Mouse (Mus musculus): Measurements from ENCODE around the gene Fbxl14. TPM values are rescaled to one million over a fixed set of nuclear protein-coding genes. Genes with fewer than 3 reads are reported as not detected.
"Not testable (repeated sequence)": the region's sequence is repeated elsewhere in the genome, so short reads cannot be mapped to it uniquely, and the experiment has no call there.

Gene Fbxl14
- 10 to 100 TPM; 21.8 to 24.0 TPM for total RNA-seq (2021)
- long read RNA-seq, transcript Fbxl14-201 (1 exons, 2,963 nt), result major isoform, 6 of 7 reads
- long read RNA-seq, partial matches to known transcripts, result 0 of 7 reads
- long read RNA-seq, other reads (novel, unspliced or antisense), result 1 of 7 reads

DNA sequence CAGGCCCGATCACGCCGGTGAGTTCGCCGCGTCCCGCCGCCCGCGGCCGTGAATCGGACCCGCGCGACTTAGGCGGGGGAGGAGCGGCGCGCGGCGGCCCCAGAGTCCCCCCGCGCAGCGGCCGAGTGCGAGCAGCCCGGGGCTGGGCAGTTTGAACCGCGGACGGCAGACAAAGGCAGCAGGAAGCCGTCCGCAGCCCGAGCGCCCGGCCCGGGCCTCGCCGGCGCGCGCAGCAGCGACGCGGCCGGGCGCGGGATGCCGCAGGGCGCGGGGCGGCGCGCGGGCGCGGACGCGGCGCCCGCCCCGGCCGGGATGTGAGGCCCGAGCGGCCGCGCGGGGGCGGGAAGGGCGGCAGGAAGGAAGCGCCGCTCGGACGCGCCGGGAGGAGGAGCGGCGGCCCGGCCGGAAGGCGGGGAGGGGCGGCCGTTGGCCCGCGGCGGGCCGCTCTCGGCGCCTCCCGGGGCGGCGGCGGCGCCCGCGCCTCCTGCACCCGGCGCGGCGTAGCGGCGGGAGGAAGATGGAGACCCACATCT is at the start of gene Fbxl14:
Gene Fbxl14 (plus strand): TSS at position 326 of the 533 bp plus-strand sequence.
- peak in 1 of 2 experiments; percentile 63 for DNase-seq (ENCODE audit: low spot score in 2 of 2)

DNA sequence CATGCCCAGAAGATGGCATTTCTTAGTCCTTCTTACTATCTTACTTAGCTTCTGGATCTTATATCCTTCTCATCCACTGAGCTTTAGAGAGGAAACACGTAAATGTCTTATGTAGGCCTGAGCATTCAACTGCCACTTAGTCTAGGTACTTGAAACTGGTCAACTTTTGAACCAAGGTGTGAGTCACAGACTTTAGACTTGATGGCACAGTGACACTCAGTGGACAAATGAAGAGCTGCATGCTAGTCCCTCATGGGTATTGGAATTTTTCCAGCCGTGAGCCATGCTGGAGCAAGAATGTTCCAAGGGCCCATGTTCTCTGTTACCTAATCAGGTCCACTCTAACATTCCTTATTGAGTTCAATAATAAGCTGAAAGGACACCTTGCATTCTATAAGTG is 49.0 kb upstream of the Fbxl14 start:
- peak; percentile 70 to 72 for DNase-seq (ENCODE audit: low spot score in 2 of 2)

DNA sequence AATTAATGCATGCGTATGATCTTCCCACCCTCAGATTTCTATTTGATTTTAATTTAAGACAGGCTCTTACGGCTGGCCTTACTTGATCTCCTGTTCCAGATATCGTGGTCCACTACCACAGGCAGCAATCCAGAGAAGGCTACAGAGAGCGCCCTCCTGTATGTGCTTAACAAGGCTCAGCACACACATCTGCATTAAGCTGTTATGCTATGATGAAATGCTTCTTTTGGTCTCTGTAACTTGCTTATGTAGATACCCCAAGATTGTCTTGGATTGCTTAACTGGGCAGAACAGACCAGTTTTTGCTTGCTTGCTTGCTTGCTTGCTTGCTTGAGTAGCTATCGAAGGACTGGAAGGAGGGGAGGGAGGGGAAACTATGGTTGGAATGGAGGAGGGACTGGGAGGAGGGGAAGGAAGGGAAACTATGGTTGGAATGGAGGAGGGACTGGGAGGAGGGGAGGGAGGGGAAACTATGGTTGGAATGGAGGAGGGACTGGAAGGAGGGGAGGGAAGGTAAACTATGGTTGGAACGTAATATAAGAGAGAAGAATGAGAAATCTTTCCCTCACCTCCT is 47.6 kb upstream of the Fbxl14 start:
- no peak for DNase-seq (ENCODE audit: low spot score in 2 of 2)

DNA sequence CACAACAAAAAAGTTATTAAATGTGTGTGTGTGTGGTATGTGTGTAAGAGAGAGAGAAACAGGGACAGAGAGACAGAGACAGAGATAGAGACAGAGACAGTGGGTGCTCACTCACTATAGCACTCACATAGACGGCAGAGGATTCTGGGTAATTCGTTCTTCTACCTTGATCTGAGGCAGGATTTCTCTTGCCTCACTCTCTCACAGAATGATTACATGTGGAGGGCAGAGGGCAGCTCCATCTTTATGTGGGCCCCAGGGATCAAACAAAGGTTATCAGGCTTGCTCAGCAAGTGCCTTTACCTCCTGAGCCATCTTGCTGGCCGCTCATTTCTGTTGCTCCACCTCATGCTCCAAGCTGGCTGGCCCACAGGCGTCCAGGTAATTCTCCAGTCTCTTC is 45.1 kb upstream of the Fbxl14 start:
- no peak for DNase-seq (ENCODE audit: low spot score in 2 of 2)

DNA sequence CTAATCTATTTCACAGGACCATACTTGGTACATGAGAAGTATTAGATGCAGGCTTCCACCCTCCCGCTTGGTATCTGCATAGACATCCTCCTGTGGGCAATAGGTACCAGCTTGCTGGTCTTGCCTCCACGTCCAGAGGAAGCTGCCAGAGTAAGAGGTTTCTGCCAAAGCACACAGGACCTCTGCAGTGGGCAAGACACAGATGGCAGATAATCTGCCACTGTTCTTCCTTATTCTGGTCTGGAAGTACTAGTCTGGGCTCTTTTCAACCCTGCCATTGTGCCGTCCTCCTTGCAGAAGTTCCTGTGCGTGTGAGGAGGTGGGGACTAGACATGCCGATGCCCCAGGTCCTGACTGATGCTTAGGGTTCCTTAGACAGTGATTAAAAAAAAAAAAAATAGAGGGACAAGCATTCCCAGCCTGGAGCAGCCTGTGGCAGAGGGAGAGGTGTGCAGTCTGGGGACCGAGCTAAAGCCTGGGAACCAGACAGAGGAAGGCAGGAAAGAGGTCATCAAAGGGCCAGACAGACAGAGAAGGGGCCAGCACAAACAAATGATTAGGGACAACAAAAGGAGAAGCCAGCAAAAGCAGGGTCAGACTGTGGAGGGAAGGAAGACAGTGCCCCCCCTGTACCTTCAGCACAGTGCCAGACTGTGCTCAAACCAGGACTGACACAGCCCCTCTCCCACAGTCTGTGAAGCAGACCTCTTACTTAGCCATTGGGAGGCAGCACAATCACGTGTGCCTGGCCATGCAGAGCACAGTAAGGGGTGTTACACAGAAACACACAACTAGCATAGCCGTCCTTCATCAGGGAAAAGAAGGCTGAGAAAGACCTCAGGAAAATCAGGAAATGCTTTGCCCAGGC is 41.3 kb upstream of the Fbxl14 start:
- DNase-seq (ENCODE audit: low spot score in 2 of 2), result no peak

DNA sequence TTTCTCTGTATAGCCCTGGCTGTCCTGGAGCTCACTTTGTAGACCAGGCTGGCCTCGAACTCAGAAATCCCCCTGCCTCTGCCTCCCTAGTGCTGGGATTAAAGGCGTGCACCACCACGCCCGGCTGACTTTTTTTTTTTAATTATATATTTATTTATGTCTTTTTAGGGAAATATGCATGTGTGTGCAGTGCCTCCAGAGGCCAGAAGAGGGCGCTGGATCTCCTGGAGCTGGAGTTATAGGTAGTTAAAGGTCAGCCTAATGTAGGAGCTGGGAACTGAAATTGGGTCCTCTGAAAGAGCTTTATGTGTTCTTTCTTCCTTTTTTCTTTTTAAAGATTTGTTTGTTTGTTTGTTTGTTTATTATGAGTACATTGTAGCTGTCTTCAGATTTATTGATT is 36.7 kb upstream of the Fbxl14 start:
- not testable (repeated sequence) for DNase-seq (ENCODE audit: low spot score in 2 of 2)

DNA sequence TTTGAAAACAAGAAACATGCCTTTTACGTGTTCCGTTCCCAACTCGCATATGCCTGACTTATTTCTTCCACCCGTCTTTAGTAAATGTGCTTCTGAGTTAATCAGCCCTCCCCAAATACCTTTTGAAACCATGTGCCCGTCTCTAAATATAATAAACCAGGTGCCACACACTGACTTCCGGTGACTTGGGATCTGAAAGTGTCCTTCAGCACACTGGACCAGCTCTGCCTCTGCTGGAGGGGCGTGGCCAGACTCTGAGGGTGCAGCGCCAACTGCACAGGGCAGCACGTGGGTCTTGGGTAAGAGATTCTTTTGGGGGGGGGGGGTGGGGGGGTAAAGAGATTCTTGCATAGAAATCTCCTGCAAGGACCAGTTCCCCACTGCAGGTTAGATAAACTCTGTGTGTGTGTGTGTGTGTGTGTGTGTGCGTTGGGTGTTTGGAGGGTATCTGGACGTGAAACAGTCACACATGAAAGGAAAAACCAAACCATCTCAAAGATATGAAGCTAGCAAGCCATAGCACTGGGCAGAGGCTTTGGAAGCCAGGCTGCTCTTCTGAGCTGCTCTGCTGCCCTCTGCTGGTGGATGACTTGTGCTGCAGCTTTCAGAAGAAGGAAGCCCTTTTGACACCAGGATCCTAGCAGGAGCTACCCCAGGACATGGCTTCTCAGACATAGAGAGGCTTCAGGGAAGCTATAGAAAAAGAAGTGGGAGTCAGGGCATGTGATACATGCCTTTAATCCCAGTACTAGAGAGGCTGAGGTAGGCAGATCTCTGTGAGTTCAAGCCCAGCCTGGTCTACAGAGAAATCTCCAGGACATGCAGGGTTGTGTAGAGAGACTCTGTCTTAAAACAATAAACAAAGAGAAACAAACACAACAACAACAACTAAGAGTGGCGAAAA is 35.5 kb upstream of the Fbxl14 start:
- DNase-seq (ENCODE audit: low spot score in 2 of 2), result peak; percentile 81 to 86

DNA sequence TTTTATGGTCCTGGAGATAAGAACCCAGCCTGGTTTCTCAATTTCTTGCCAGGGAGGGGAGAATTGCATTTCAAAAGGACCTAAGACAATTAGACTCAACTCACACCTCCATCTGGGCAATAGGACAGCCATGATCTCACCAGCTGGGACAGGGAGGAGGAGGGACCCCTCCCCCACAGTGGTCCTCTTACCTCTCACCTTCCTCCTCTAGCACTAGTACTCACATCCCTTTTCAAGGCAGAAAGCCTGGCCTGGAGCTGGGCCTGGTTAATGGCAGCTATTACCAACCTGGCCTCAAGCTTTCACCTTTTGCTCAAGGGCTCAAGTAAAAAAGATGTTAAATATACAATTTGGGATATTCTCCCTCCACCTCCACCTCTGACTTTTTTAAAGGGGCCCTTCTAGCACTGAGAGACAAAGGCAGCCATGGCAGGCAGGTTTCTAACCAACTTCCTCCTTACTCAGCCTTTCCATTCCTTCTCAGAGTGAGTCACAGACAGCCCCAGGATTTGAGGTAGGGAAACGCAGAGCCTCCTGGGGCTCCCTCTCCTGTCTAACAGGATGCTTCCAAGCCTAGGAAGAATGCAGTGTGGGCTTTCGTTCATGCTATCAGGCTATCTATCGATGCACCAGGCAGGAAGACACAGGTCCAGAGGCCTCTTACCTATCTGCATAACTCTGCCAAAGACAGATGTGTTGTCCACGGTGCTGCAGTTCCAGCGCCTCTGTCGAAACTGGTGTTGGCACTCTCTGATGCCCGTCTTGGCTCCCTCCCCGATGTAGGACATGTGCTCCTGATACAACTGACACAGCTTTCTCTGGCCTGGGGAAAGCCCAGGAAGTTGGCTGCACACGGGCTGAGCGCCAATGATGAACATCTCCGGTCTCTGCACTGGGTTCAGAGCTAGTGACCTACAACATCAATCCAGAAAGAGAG is 33.5 kb upstream of the Fbxl14 start:
- no peak for DNase-seq (ENCODE audit: low spot score in 2 of 2)

DNA sequence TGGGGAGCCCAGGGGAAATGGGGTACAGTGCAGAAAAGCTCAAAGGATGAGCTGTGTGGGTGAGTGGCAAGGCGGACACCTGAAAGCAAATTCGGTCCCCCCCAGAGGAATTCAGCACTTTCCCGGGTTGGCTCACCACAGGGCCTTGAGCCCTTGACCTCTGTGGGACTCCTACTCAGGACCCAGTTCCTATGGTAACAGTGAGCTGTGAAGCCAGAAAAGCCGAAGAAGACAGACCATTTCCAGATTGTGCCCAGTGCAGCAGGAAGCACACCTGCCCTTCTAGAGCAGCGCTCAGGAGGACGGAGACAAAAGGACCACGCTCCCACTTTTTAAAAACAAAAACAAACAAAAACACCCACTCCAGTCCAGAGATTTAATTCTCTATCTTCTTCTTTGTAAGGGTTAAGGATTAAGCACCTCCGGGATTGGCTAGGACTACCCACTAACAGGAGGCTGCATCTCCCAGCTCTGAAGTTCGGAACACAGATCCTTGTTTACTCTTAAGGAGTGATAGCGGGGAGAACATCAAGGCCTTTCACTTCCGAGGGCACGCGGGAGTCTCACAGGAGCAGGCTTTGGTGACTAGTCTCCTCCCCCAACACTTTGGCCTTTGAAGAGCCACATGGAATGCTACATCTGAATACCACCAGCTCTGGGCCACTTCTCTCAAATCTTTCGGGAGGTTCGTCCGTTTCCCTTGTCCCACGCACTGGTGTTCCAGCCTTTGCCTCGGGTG is 31.0 kb upstream of the Fbxl14 start:
- DNase-seq (ENCODE audit: low spot score in 2 of 2), result no peak

DNA sequence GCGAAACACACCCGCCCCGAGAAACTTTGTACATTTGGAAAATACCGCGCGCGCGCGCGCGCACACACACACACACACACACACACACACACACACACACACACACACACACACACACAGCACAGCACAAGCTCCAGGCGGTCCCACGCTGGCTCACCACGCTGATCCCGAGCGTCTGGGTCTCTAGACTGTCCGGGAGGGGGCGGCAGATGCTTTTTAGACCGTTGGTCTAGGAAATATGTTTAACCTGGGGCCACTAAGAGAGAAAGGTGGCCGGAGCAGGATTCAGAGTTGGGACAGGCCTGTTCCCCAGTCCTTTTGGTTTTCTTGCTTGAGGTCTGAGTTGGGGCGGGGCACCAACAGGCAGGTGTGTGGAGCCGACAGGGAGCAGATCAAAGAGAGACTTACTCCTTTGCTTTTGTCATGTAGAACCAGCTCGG is 30.4 kb upstream of the Fbxl14 start:
- DNase-seq (ENCODE audit: low spot score in 2 of 2), result peak; percentile 44 to 52

DNA sequence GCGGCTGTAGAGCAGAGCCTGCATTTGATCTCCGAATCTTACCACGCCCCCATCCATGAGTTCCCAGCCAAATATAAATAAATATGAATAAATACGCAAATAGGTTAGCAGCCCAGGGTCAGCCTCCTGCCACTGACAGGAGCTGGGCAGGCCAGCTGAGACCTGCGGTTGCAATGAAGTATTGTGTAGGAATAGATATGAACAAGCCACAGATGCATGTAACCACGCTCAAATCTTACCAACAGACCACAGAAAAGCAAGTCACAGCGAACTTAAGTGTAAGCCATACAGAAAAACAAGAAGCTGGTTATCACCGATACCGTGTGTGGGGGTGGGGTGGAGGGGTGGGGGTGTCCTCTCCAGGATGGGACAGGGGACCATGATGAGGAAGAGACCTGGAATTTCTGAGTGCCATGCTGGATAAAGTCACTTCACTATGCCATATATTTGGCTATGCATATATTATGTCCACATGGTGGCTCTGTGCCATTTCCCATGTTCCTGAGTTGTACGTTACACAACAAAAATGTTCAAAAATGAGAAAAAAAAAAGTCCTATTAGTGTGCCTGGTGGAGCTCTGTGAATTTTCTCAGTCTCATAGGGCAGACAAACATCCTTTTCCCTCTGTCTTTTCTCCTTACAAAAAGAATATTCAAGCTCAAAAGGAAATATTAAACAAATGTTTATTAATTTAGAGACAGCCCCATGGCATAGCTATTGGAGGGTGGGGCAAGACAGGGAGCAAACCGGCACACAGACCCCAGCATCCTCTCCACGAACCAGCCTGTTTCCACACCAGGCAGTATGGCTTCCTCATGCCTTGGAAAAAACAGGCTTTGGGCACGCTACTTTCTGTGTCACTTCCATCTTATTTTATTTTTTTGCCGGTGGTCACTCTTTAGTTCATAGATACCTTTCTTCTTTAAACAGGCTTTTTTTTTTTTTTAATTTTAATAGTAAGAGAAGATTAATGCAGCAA is 28.2 kb upstream of the Fbxl14 start:
- DNase-seq (ENCODE audit: low spot score in 2 of 2), result no peak

DNA sequence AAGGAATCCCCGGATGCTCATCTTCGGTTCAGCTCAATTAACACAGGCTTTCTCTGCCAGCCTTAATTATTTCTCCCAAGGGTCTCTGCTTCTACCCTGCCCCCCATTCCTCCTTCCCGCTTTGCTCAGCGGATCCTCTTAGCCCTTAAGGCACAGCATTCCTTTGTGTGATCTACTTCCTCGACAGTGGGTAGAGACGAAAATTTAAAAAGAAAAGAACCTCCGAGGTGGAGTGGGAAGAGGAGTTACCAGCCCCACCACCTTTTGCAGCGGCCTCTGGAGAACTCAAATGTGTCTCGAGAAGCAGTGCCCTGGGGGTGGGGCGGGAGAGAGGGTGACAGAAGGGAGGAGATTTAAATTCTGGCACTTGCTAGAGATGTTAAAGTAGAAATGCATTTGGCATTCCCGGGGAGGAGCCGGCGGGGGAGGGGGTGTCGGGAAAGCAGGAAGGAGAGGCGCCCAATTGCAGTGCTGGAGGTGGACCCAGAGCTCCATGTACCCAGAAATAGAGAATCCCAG is 27.4 kb upstream of the Fbxl14 start:
- DNase-seq (ENCODE audit: low spot score in 2 of 2), result peak; percentile 53 to 68

DNA sequence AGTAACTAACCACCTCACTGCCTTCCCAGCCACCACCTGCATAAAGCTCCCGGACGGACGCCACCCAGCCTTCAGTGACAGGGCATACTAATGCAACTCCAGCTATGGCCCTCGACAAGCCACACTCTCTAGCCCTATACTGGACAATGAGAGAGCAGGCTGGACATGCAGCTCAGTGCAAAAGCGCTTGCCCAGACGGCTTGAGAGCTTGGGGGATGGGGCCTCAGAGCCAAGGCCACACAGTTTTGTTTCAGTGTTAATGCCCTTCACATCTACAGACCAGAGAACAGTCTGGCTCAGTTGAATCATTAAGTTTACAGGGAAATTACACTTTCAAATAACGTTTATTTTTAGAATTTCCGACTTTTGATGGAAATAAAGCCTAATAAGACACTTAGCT is 21.3 kb upstream of the Fbxl14 start:
- no peak for DNase-seq (ENCODE audit: low spot score in 2 of 2)

DNA sequence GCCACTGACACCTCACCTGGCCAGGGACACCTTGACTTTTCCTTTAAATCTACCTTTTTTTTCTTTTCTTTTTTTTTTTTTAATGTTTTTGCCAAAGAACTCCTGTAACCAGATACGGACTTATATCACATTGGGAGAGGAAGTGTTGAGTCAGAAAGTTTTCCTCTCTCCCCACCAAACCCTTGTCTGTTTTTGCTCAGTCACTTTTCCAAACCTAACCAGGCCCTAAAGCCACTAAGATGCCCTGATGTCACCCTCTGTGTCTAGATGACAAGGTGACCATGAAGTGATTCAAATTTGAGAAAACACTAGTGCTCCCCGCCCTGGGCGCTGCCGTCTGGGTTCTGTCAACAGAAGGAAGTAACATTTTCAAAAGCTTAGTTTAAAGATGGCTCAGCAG is 20.4 kb upstream of the Fbxl14 start:
- DNase-seq (ENCODE audit: low spot score in 2 of 2), result no peak

DNA sequence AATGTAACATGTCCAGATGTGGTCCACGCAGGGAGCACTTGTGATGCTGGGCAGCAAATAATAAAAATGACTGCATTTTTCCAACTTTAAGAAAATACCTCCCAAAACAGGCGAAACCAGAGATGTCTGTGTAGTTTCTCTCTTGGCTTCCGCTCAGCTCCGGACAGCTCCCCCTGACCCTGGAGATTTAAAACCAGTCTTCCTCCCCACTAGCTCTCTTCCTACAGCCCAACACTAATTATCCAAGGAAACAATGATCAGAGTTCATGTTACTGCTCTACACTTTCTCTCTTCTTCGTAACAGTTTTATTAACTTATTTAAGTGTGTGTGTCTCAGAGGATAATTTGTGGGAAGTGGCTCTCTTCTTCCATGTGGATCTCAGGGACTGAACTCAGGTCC is 19.1 kb upstream of the Fbxl14 start:
- no peak for DNase-seq (ENCODE audit: low spot score in 2 of 2)

DNA sequence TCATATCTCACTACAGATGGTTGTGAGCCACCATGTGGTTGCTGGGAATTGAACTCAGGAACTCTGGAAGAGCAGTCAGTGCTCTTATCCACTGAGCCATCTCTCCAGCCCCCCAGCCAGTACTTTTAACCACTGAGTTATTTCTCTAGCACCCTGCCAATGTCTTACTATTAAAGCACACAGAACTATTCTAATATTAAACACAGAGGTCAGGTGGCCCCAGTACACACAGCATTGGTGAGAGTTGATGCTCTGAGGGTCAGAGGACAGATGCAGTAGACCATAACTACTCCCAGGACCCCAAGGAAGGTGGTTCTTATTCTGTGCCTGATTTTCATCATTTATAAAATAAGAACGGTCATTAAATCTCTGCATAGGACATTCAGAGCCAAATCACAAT is 13.3 kb upstream of the Fbxl14 start:
- DNase-seq (ENCODE audit: low spot score in 2 of 2), result no peak

DNA sequence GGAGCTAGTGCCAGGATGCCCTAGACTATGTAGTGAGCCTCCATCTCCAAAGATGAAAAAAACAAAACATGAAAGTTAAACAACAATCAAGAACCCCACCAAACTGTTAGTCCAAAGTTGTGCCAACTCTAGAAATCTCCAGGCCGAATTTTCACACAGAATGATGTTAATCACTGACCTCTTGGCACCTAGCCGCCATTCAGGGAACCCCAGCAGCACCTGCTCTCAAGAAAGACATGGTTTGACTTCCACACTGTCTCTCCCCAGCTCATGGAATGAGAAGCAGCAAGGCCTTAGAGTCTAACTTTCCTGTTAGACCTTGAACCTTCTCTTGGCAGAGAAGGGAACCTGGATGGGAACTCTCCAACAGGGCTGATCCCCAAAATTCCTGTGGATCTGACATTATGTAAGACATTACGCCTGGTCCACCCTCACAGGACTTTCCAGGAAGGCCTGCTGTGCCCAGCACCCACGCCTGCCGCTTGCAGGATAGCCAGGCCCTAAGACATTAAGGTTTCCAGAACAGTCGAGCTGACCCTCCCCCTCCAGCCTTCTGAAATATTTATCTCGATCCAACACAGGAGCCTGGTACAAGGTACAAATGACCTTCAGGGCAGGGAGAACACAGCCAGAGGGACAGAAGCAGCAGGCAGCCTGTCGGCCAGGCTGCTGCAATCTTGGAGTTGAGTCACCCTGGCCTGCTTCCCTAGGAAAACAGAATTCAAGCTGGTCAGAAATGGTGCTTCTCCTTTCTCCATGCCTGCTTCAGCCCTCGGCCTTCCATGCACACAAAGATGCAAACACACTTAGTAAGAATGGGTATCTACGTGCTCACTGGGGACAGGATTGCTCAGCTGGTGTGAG is 12.3 kb upstream of the Fbxl14 start:
- no peak for DNase-seq (ENCODE audit: low spot score in 2 of 2)
